Mouse (Mus musculus) gastrocnemius, adult 2 months (tissue): ENCODE measurements at regions not wholly inside any gene's neighbourhood (a gene's known extent, or its start where the extent isn't known, plus 50 kb on each side); places are given as distances from the start of the nearest gene placed in this dataset.

Experiments
- DNase-seq: peaks from one replicate; pipeline ENCODE4 v3.0.0; 2022
- H3K27ac ChIP-seq: fragments of 200-600 bp; 2 replicates; pipeline ENCODE4 v1.8.1; 2022; ENCODE audit warnings: mild to moderate bottlenecking
- H3K4me3 ChIP-seq: fragments of 200-600 bp; 2 replicates; pipeline ENCODE4 v1.8.1; 2022; ENCODE audit warnings: mild to moderate bottlenecking, moderate library complexity
- CTCF ChIP-seq: fragments of 200-600 bp; IDR thresholded peaks from 2 replicates; pipeline ENCODE4 v1.8.1; 2022; ENCODE audit warnings: antibody characterized with exemption, mild to moderate bottlenecking, moderate library complexity
- intact Hi-C: fragments of 180-260 bp; cut with DNase I; formaldehyde crosslinking; loops from one replicate; pipeline ENCODE4 v1.15.1; 2025

- no peak for DNase-seq
- Histone ChIP-seq H3K27ac (no peak overlapping the region), H3K4me3 (no peak overlapping the region)
- intact Hi-C loops: no loop called here
- no peak for TF ChIP-seq CTCF
Observed at GRCm38 (mm10) chr17:79414006-79414405, 59.1 kb upstream of the Cdc42ep3 start.

- intact Hi-C loops: no loop called here
- Histone ChIP-seq H3K4me3 (no peak overlapping the region), H3K27ac (no peak overlapping the region)
- no peak for TF ChIP-seq CTCF
- DNase-seq: no peak
Observed at GRCm38 (mm10) chr17:79417953-79418352, 63.1 kb upstream of the Cdc42ep3 start.

- no peak for DNase-seq
- intact Hi-C loops: no loop called here
- Histone ChIP-seq H3K27ac (no peak overlapping the region), H3K4me3 (no peak overlapping the region)
- no peak for TF ChIP-seq CTCF
Observed at GRCm38 (mm10) chr17:79421618-79422017, 66.7 kb upstream of the Cdc42ep3 start.

GRCm38 (mm10) chr17:79439182-79439581 lies 84.3 kb upstream of the Cdc42ep3 start:
- Histone ChIP-seq H3K27ac (no peak overlapping the region), H3K4me3 (no peak overlapping the region)
- no peak for TF ChIP-seq CTCF
- intact Hi-C loops: no loop called here
- DNase-seq: no peak

GRCm38 (mm10) chr17:79442507-79443115 lies 87.7 kb upstream of the Cdc42ep3 start:
- H3K27ac ChIP-seq: no peak overlapping the region
- no peak for TF ChIP-seq CTCF
- DNase-seq: peak; percentile 23
- no peak overlapping the region for H3K4me3 ChIP-seq
- intact Hi-C loops: no loop called here

GRCm38 (mm10) chr17:79447170-79447569 lies 92.3 kb upstream of the Cdc42ep3 start:
- no peak for DNase-seq
- intact Hi-C loops: no loop called here
- Histone ChIP-seq H3K4me3 (no peak overlapping the region), H3K27ac (no peak overlapping the region)
- TF ChIP-seq CTCF: no peak

GRCm38 (mm10) chr17:79451141-79451860 lies 96.4 kb upstream of the Cdc42ep3 start:
- Histone ChIP-seq H3K27ac (peak overlapping the region; percentile 44; the same call in 1 of the 2 replicates), H3K4me3 (peak overlapping the region; percentile 15; the same call in 1 of the 2 replicates)
- TF ChIP-seq CTCF: no peak
- intact Hi-C loops: no loop called here
- no peak for DNase-seq

- no peak for TF ChIP-seq CTCF
- Histone ChIP-seq H3K27ac (peak overlapping the region; percentile 0; the same call in 1 of the 2 replicates), H3K4me3 (no peak overlapping the region)
- DNase-seq: no peak
- intact Hi-C loops: no loop called here
Observed at GRCm38 (mm10) chr17:79453825-79454224, 98.9 kb upstream of the Cdc42ep3 start.

- intact Hi-C loops: no loop called here
- no peak for DNase-seq
- TF ChIP-seq CTCF: no peak
- no peak overlapping the region for H3K4me3 ChIP-seq
- peak overlapping the region; percentile 50 for H3K27ac ChIP-seq
Observed at GRCm38 (mm10) chr17:79454526-79454925, 99.6 kb upstream of the Cdc42ep3 start.

GRCm38 (mm10) chr17:79455229-79455628 lies 100.3 kb upstream of the Cdc42ep3 start:
- TF ChIP-seq CTCF: no peak
- intact Hi-C loops: no loop called here
- no peak for DNase-seq
- H3K27ac ChIP-seq: peak overlapping the region; percentile 50; the same call in 1 of the 2 replicates
- no peak overlapping the region for H3K4me3 ChIP-seq

- no peak for TF ChIP-seq CTCF
- intact Hi-C loops: no loop called here
Observed at GRCm38 (mm10) chr17:79457636-79458035, 102.7 kb upstream of the Cdc42ep3 start.

GRCm38 (mm10) chr17:79461681-79462091 lies 106.8 kb upstream of the Cdc42ep3 start:
- Histone ChIP-seq H3K27ac (no peak overlapping the region), H3K4me3 (no peak overlapping the region)
- no peak for TF ChIP-seq CTCF
- intact Hi-C loops: no loop called here
- no peak for DNase-seq

More at GRCm38 (mm10) chr17:79457636-79458035, 102.7 kb upstream of the Cdc42ep3 start:
- H3K4me3 ChIP-seq: no peak overlapping the region
- no peak overlapping the region for H3K27ac ChIP-seq
- no peak for DNase-seq

- DNase-seq: no peak
- no peak for TF ChIP-seq CTCF
- Histone ChIP-seq H3K27ac (no peak overlapping the region), H3K4me3 (no peak overlapping the region)
- intact Hi-C loops: no loop called here
Observed at GRCm38 (mm10) chr17:79463074-79463694, 108.3 kb upstream of the Cdc42ep3 start.
